Comparison of ENCODE assay signal across 17 mouse cellular contexts in the genomic region with DNA sequence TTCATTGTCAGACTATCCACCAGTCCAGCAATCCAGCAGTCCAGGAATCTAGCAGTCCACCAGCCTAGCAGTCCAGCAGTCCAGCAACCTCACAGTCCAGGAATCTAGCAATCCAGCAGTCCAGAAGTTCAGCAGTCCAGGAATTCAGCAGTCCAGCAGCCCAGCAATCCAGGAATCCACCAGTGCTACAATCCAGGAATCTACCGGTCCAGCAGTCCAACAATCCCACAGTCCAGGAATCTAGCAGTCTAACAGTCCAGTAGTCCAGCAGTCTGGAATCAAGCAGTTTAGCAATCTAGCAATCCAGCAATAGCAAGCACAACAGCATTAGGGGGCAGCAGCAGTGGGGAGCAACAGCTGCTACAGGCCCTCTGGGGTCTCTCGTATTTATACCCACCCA. TPM values are rescaled to one million over a fixed set of nuclear protein-coding genes. Genes with fewer than 3 reads are reported as not detected.
"Had no signal": no experiment of that assay in that cellular context is flagged by ENCODE, and none has a peak within 500 bp of the region (broad histone marks: within the 10 kb centered on the region; RNA-seq: fewer than 3 reads in every experiment).

No protein-coding gene starts in this region.

- H3K27ac ChIP-seq: limb, embryonic 13.5 days; liver, embryonic 12.5 days; midbrain, embryonic 10.5 days; neural tube, embryonic 15.5 days had no signal

- DNase-seq: layer of hippocampus, adult 9-11 months; layer of hippocampus, postnatal 36 days; lung, embryonic 14.5 days; lung, postnatal 10 days; lung, postnatal 4 days; midbrain, embryonic 14.5 days; right cerebral cortex, adult 18-20 months; right cerebral cortex, postnatal 25 days; thymus, postnatal 4 days had no signal

- H3K9me3 ChIP-seq: limb, embryonic 13.5 days; liver, embryonic 12.5 days; midbrain, embryonic 10.5 days; neural tube, embryonic 15.5 days had no signal

- H3K4me3 ChIP-seq: limb, embryonic 13.5 days; liver, embryonic 12.5 days; midbrain, embryonic 10.5 days; myocyte; neural tube, embryonic 15.5 days had no signal

- H3K4me2 ChIP-seq: limb, embryonic 13.5 days; liver, embryonic 12.5 days; lung, embryonic 14.5 days; neural tube, embryonic 15.5 days had no signal

- H3K9ac ChIP-seq: limb, embryonic 13.5 days; liver, embryonic 12.5 days; lung, embryonic 14.5 days; neural tube, embryonic 15.5 days had no signal

- H3K27me3 ChIP-seq: limb, embryonic 13.5 days; neural tube, embryonic 15.5 days had no signal

- H3K36me3 ChIP-seq: limb, embryonic 13.5 days; liver, embryonic 12.5 days; midbrain, embryonic 10.5 days; neural tube, embryonic 15.5 days had no signal

- ATAC-seq: hindbrain, embryonic 16.5 days; inflammation-experienced regulatory T-cells, adult 6 months; liver, embryonic 12.5 days had no signal

- H3K4me1 ChIP-seq: limb, embryonic 13.5 days; midbrain, embryonic 10.5 days; neural tube, embryonic 15.5 days had no signal

RNA-seq across cellular contexts. Expression of a gene that starts 27.2 kb away (rescaled TPM):
- polyA plus RNA-seq: inflammation-experienced regulatory T-cells, adult 6 months; liver, embryonic 12.5 days; liver, embryonic 16.5 days; myocyte had no signal
